Mouse (Mus musculus): ENCODE measurements around the gene Zfp9. TPM values are rescaled to one million over a fixed set of nuclear protein-coding genes. Genes with fewer than 3 reads are reported as not detected.

Zfp9 gene
- polyA plus RNA-seq (2015; fragmentation: Nextera tagmentation; extraction: Ambion mirVana), result 12.5 and 13.3 TPM in 2 replicates

GRCm38 (mm10) chr6:118478957-118479708 is at the start of gene Zfp9:
Gene Zfp9 (minus strand): TSS chr6:118479320.
- Histone ChIP-seq H3K9me3 (no peaks in the 10 kb centered on the region), H3K4me2 (peak within 1 kb of the TSS; percentile 63), H3K27me3 (peaks cover 28% of the 10 kb centered on the region), H3K4me1 (replicated peaks) (peaks cover 22% of the 10 kb centered on the region), H3K9ac (peak within 1 kb of the TSS; percentile 85), H3K4me3 (peak within 1 kb of the TSS; percentile 64), H3K36me3 (peaks cover 7% of the 10 kb centered on the region), H3K27ac (peak within 1 kb of the TSS; percentile 90)
- WGBS, result 0% methylated on average over 42 of the region's 57 CpGs
- ATAC-seq (ENCODE audit: low FRiP score), result peak; percentile 90

GRCm38 (mm10) chr6:118520668-118521067 is 41.5 kb upstream of the Zfp9 start:
- Histone ChIP-seq H3K27me3 (no peaks in the 10 kb centered on the region), H3K27ac (no peak overlapping the region), H3K4me2 (no peak overlapping the region), H3K9ac (no peak overlapping the region), H3K4me1 (replicated peaks) (no peaks in the 10 kb centered on the region), H3K9me3 (no peaks in the 10 kb centered on the region), H3K36me3 (peaks cover 78% of the 10 kb centered on the region), H3K4me3 (no peak overlapping the region)
- no peak for ATAC-seq (ENCODE audit: low FRiP score)
- 90% methylated on average over 7 of the region's 7 CpGs for WGBS

- Histone ChIP-seq H3K27ac (no peak overlapping the region), H3K9ac (no peak overlapping the region), H3K4me1 (replicated peaks) (no peaks in the 10 kb centered on the region), H3K4me2 (no peak overlapping the region), H3K4me3 (no peak overlapping the region), H3K9me3 (no peaks in the 10 kb centered on the region), H3K27me3 (no peaks in the 10 kb centered on the region), H3K36me3 (peaks cover 78% of the 10 kb centered on the region)
- WGBS, result 95% methylated on average over 12 of the region's 12 CpGs
- no peak for ATAC-seq (ENCODE audit: low FRiP score)
Measured at GRCm38 (mm10) chr6:118513335-118514012, 34.4 kb upstream of the Zfp9 start.

- no peak overlapping the region for H3K4me2 ChIP-seq
- no peaks in the 10 kb centered on the region for H3K27me3 ChIP-seq
- peaks cover 31% of the 10 kb centered on the region for H3K36me3 ChIP-seq
- 90% methylated on average over 7 of the region's 7 CpGs for WGBS
- no peak overlapping the region for H3K4me3 ChIP-seq
- no peaks in the 10 kb centered on the region for H3K9me3 ChIP-seq
- no peaks in the 10 kb centered on the region for H3K4me1 ChIP-seq (replicated peaks)
- H3K27ac ChIP-seq, result no peak overlapping the region
- no peak for ATAC-seq (ENCODE audit: low FRiP score)
- H3K9ac ChIP-seq, result no peak overlapping the region
Measured at GRCm38 (mm10) chr6:118499010-118499409, 19.9 kb upstream of the Zfp9 start.

- Histone ChIP-seq H3K36me3 (no peaks in the 10 kb centered on the region), H3K4me1 (replicated peaks) (peaks cover 9% of the 10 kb centered on the region), H3K9me3 (no peaks in the 10 kb centered on the region), H3K4me2 (no peak overlapping the region), H3K27me3 (peaks cover 22% of the 10 kb centered on the region), H3K4me3 (no peak overlapping the region), H3K9ac (no peak overlapping the region), H3K27ac (no peak overlapping the region)
- WGBS, result 92% methylated on average over 1 of the region's 1 CpGs
- no peak for ATAC-seq (ENCODE audit: low FRiP score)
Measured at GRCm38 (mm10) chr6:118482125-118482524, 3.0 kb upstream of the Zfp9 start.

GRCm38 (mm10) chr6:118477875-118478785 is 990 bp downstream of the Zfp9 start:
- peak overlapping the region; percentile 85 for H3K9ac ChIP-seq
- 16% methylated on average over 10 of the region's 10 CpGs for WGBS
- H3K36me3 ChIP-seq, result peaks cover 12% of the 10 kb centered on the region
- H3K4me1 ChIP-seq (replicated peaks), result peaks cover 22% of the 10 kb centered on the region
- peak overlapping the region; percentile 90 for H3K27ac ChIP-seq
- H3K4me2 ChIP-seq, result peak overlapping the region; percentile 63
- peak; percentile 39; the same call in 1 of the 2 replicates for ATAC-seq (ENCODE audit: low FRiP score)
- no peaks in the 10 kb centered on the region for H3K9me3 ChIP-seq
- peaks cover 28% of the 10 kb centered on the region for H3K27me3 ChIP-seq
- peak overlapping the region; percentile 64 for H3K4me3 ChIP-seq

GRCm38 (mm10) chr6:118462069-118462705 is 16.9 kb downstream of the Zfp9 start:
- Histone ChIP-seq H3K4me2 (no peak overlapping the region), H3K27ac (no peak overlapping the region), H3K4me3 (no peak overlapping the region), H3K27me3 (no peaks in the 10 kb centered on the region), H3K9me3 (no peaks in the 10 kb centered on the region), H3K4me1 (replicated peaks) (no peaks in the 10 kb centered on the region), H3K9ac (no peak overlapping the region), H3K36me3 (peaks cover 43% of the 10 kb centered on the region)
- WGBS, result 79% methylated on average over 15 of the region's 15 CpGs
- no peak for ATAC-seq (ENCODE audit: low FRiP score)

- Histone ChIP-seq H3K9me3 (no peaks in the 10 kb centered on the region), H3K4me2 (no peak overlapping the region), H3K36me3 (peaks cover 11% of the 10 kb centered on the region), H3K27me3 (no peaks in the 10 kb centered on the region), H3K27ac (no peak overlapping the region), H3K4me1 (replicated peaks) (peaks cover 23% of the 10 kb centered on the region), H3K9ac (no peak overlapping the region), H3K4me3 (no peak overlapping the region)
- no peak for ATAC-seq (ENCODE audit: low FRiP score)
- WGBS, result 98% methylated on average over 1 of the region's 1 CpGs
Measured at GRCm38 (mm10) chr6:118457726-118458125, 21.4 kb downstream of the Zfp9 start.

- Histone ChIP-seq H3K9me3 (no peaks in the 10 kb centered on the region), H3K4me3 (peak within 1 kb of the TSS; percentile 69), H3K36me3 (peaks cover 12% of the 10 kb centered on the region), H3K4me2 (peak within 1 kb of the TSS; percentile 80), H3K9ac (peak within 1 kb of the TSS; percentile 89), H3K27me3 (no peaks in the 10 kb centered on the region), H3K4me1 (replicated peaks) (peaks cover 24% of the 10 kb centered on the region), H3K27ac (peak within 1 kb of the TSS; percentile 99)
- under 1% methylated on average over 43 of the region's 43 CpGs for WGBS
- peak; percentile 99 for ATAC-seq (ENCODE audit: low FRiP score)
Measured at GRCm38 (mm10) chr6:118455042-118455631, 24.0 kb downstream of the Zfp9 start, which contains the start of gene Zfp248. Gene Zfp248 (minus strand): TSS chr6:118455528.

GRCm38 (mm10) chr6:118454452-118454851 is 24.7 kb downstream of the Zfp9 start:
- Histone ChIP-seq H3K9ac (peak overlapping the region; percentile 89), H3K4me3 (peak overlapping the region; percentile 69), H3K27ac (peak overlapping the region; percentile 99), H3K4me1 (replicated peaks) (peaks cover 24% of the 10 kb centered on the region), H3K36me3 (peaks cover 12% of the 10 kb centered on the region), H3K4me2 (peak overlapping the region; percentile 80), H3K27me3 (no peaks in the 10 kb centered on the region), H3K9me3 (no peaks in the 10 kb centered on the region)
- ATAC-seq (ENCODE audit: low FRiP score), result no peak
- WGBS, result 45% methylated on average over 8 of the region's 8 CpGs

GRCm38 (mm10) chr6:118431502-118431901 is 47.6 kb downstream of the Zfp9 start:
- H3K9me3 ChIP-seq, result peaks cover 11% of the 10 kb centered on the region; the same call in 1 of the 2 replicates
- H3K9ac ChIP-seq, result no peak overlapping the region
- WGBS, result 80% methylated on average over 4 of the region's 4 CpGs
- no peak overlapping the region for H3K4me2 ChIP-seq
- no peaks in the 10 kb centered on the region for H3K4me1 ChIP-seq (replicated peaks)
- peaks cover 58% of the 10 kb centered on the region for H3K36me3 ChIP-seq
- no peak for ATAC-seq (ENCODE audit: low FRiP score)
- H3K4me3 ChIP-seq, result no peak overlapping the region
- no peak overlapping the region for H3K27ac ChIP-seq
- no peaks in the 10 kb centered on the region for H3K27me3 ChIP-seq

Measured in hindbrain, embryonic 13.5 days (tissue).